ENCODE assay signal across 8 mouse cellular contexts in genomic region chr4:97648825-97649625, GRCm38 (mm10).
DNase-seq lines count a peak whose midpoint lies in the region; ATAC-seq and TF ChIP-seq lines count a peak whose summit lies in the region.

No protein-coding gene starts in this region.

- WGBS in heart, adult 2 months, result 13% methylated on average over 11 of the region's 11 CpGs
- 31% methylated on average over 11 of the region's 11 CpGs for WGBS in stomach, embryonic 16.5 days

- H3K9ac ChIP-seq in heart, adult 2 months (ENCODE audit: low read depth, low read length), result no peak overlapping the region
- H3K9ac ChIP-seq in stomach, embryonic 16.5 days (ENCODE audit: low read length), result no peak overlapping the region

- 0 out of 2 replicates have a peak overlapping the region, but pooled peaks have one; percentile 15 for H3K4me2 ChIP-seq in stomach, embryonic 16.5 days (ENCODE audit: low read depth, low read length)

- TF ChIP-seq POLR2A in brain, embryonic 14.5 days (IDR thresholded peaks at IDR 0.05; ENCODE audit: borderline replicate concordance, extremely low read depth, insufficient read depth, insufficient read length, poor library complexity, severe bottlenecking), result no peak
- no peak for TF ChIP-seq POLR2A in heart, adult 2 months (IDR thresholded peaks at IDR 0.05; ENCODE audit: insufficient read depth, low read depth, low read length)

- H3K4me1 ChIP-seq in heart, adult 2 months (ENCODE audit: control insufficient read depth, insufficient read depth, low read length), result peaks cover 7% of the 10 kb centered on the region; the same call in 1 of the 2 replicates
- H3K4me1 ChIP-seq in stomach, embryonic 16.5 days (ENCODE audit: control insufficient read depth, insufficient read depth, low read length), result peaks cover 12% of the 10 kb centered on the region

- peak; percentile 99 for DNase-seq in brain, embryonic 14.5 days (ENCODE audit: low read depth)
- DNase-seq in embryo, embryonic 11 days, result peak; percentile 85
- DNase-seq in heart, adult 2 months, result peak; percentile 31 to 42
- peak; percentile 72 to 88 for DNase-seq in layer of hippocampus, adult 2 months (ENCODE audit: low spot score in 2 of 2)
- peak; percentile 76 for DNase-seq in mesoderm, embryonic 11.5 days (ENCODE audit: low read depth, low spot score)
- no peak for DNase-seq in urinary bladder, adult 2 months (ENCODE audit: low spot score)
- DNase-seq in spleen, adult 18-20 months, result no peak

- intact Hi-C loops in heart, adult 2 months (cut with DNase I), result no loop called here

- H3K36me3 ChIP-seq in heart, adult 2 months (ENCODE audit: control insufficient read depth, insufficient read depth, low read length), result no peaks in the 10 kb centered on the region; the same call in 1 of the 2 replicates
- no peaks in the 10 kb centered on the region for H3K36me3 ChIP-seq in stomach, embryonic 16.5 days (ENCODE audit: control insufficient read depth, insufficient read depth, low read length)

- no peaks in the 10 kb centered on the region for H3K27me3 ChIP-seq in heart, adult 2 months (ENCODE audit: control insufficient read depth, insufficient read depth, low read length)
- no peaks in the 10 kb centered on the region for H3K27me3 ChIP-seq in stomach, embryonic 16.5 days (ENCODE audit: control insufficient read depth, insufficient read depth, low read length)

- no peak for ATAC-seq in stomach, embryonic 16.5 days (ENCODE audit: insufficient read depth, low FRiP score)

- H3K4me3 ChIP-seq in heart, adult 2 months, result no peak overlapping the region
- 0 out of 2 replicates have a peak overlapping the region, but pooled peaks have one; percentile 19 for H3K4me3 ChIP-seq in layer of hippocampus, adult 2 months
- no peak overlapping the region for H3K4me3 ChIP-seq in stomach, embryonic 16.5 days (replicated peaks; ENCODE audit: low read length)

- no peaks in the 10 kb centered on the region for H3K79me2 ChIP-seq in heart, adult 2 months (replicated peaks; ENCODE audit: control insufficient read depth, insufficient read depth, low read length)

- no peaks in the 10 kb centered on the region for H3K9me3 ChIP-seq in stomach, embryonic 16.5 days (replicated peaks; ENCODE audit: control insufficient read depth, low read length)

- TF ChIP-seq CTCF in brain, embryonic 14.5 days (IDR thresholded peaks at IDR 0.05; ENCODE audit: borderline replicate concordance, extremely low read depth, insufficient read depth, insufficient read length), result no peak
- no peak for TF ChIP-seq CTCF in heart, adult 2 months (IDR thresholded peaks at IDR 0.05)
- TF ChIP-seq CTCF in layer of hippocampus, adult 2 months (conservative IDR thresholded peaks at IDR 0.05), result no peak

- TF ChIP-seq EP300 in heart, adult 2 months (IDR thresholded peaks at IDR 0.05; ENCODE audit: insufficient read depth, low read depth, low read length), result no peak

- H3K27ac ChIP-seq in heart, adult 2 months, result no peak overlapping the region; the same call in 1 of the 2 replicates
- H3K27ac ChIP-seq in layer of hippocampus, adult 2 months, result peak overlapping the region; percentile 77
- peak overlapping the region; percentile 26; the same call in 1 of the 2 replicates for H3K27ac ChIP-seq in stomach, embryonic 16.5 days (ENCODE audit: low read length)

Comparison
In these comparisons a context has a peak if more than half of its experiments do, and no peak if none do; other contexts are left out.
1. DNase-seq: peak in brain, embryonic 14.5 days (single experiment), embryo, embryonic 11 days (single experiment), heart, adult 2 months (2 of 2), layer of hippocampus, adult 2 months (2 of 2) and mesoderm, embryonic 11.5 days (single experiment); none in urinary bladder, adult 2 months (single experiment) and spleen, adult 18-20 months (0 of 2).